Mouse (Mus musculus) hematopoietic multipotent progenitor cell, adult 10-12 weeks (in vitro differentiated cells): ENCODE results near the gene Gpc2. TPM values are rescaled to one million over a fixed set of nuclear protein-coding genes. Genes with fewer than 3 reads are reported as not detected.

Experiments used
- polyA plus RNA-seq: library from polyadenylated mRNA; stranded (reverse); fragments of >175 nt; gene quantifications from 2 replicates; pipeline ENCODE4 v1.2.3, GENCODE M21; 2012; ENCODE audit warnings: low replicate concordance

Gpc2 gene
- 2.5 and 2.7 TPM in 2 replicates for polyA plus RNA-seq

DNA sequence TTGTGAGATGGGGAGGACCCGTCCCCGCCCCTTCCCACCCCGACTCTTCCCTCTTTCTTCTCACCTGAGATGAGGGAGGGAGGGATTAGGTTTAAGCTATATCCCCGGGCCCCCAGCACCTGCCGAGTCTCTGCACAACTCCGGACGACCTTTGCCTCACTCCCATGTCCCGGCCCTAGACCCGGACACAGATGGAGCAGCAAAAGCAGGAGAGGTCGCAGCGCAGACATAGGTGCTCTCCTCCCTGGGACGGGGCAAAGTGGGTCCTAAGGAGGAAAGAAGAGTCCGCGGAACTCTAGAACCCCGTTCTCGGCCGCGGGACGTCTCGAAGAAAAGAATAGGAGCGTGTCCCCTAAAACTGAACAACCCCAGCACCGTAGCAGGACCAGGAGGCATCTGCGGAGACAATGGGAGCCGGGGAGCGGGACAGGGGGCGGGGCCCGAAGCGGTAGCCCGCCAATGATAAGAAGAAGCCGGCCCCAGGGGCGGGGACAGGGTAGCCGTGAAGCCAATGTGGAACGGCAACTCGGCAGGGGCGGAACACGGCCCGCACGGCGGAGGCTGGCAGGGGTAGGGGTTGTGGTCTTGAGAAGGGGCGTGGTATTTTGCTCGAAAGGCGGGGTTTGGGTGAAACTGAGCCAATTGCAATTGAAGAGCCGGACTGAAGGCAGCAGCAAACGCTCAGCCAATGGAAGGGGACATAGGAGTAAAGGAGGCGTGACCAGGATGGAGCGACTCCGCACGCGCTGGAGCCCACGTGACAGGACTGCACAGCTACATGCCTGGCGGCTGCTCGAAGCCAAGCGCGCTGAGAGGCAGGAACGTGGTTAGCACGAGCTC is at the start of gene Gpc2, which contains the start of the genes Gm43720 and Stag3:
TSS of gene Gpc2 (minus strand) at position 421 of the 840 bp plus-strand sequence.
TSS of gene Gm43720 (minus strand) at position 374 of the 840 bp plus-strand sequence.
TSS of gene Stag3 (plus strand) at position 656 of the 840 bp plus-strand sequence.

GRCm38 (mm10) chr5:138272409-138272923 is 7.3 kb downstream of the Gpc2 start, which contains the start of gene Gal3st4:
Gal3st4 (minus strand) TSS chr5:138272840.

DNA sequence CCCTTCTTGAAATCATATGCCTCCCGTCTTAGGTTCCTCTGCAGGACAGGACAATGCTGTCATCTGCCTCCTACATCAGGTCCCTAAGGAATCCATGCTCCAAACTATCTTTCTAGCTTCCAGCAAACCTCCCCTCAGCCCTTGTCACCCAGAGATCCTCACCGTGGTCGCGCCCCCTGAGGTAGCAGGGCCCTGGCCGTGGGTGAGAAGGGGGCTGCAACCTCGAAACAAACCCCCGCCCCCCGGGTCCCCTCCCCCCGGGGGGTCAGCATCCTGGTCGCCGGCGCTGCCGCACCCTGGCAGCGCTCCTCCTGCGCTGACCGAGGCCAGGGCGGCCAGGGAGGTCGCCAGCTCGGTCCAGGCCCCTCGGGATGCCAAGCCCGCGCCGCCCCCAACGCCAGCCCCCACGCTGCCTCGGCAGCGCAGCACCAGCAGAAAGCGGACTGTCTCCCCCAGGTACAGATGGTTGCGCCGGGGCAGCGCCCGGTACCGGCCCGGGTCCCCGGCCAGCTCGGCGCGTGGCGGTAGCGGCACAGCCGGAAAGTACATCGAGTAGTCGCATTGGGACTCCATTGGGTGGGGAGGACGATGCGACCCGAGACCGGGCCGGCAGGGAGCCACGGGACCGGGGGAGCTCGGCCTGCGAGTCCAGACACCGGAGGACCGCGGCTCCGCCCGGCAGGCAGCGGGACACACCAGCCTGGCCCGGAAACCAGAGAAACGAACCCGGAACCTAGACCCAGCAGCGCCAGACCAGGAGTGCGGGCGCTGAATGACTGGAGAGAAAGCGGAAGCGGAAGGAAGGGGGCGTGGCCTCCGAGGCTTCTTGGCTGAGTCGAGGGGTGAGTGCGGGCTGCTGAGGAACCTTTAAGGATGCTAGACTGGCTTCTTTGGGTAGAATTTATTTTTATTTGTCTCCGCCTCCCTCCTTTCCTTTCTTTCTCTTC is 16.3 kb downstream of the Gpc2 start, which contains the start of gene BC037034:
TSS of gene BC037034 (minus strand) at position 774 of the 947 bp plus-strand sequence.

DNA sequence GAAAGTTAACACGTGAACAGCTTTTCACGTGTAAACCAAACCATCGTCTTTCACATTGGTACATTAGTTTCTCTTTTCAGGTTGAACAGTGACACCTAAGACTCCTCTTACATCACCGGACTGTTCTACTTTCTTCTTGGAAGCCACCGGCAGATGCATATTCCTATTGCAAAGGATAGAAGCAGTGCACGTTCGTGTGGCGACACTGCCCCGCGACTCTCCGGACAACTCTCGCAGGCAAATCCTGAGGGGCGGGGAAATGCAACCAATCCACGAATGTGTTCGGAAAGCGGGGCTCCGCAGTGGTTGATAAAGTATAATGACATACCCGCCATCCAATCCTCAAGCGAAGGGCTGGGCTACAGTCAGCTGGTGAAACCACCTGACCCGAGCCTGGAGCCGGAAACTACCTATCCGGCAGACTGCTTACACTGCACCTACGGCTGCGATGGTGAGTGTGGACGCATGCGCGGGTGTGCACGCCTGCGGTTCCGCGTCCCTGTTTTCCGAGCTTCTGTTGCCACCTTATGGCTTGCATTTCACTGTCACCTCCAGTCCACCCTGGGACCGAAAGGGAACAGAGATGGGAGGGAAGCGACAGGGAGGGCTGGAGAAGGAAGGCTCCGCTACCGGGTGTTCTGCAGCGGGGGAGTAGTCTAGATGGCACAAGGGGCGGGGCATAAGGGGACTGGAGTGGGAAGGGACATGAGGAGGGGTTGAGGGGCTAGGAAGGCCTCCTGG is 24.3 kb downstream of the Gpc2 start, which contains the start of gene Lamtor4:
TSS of gene Lamtor4 (plus strand) at position 130 of the 741 bp plus-strand sequence.

GRCm38 (mm10) chr5:138225700-138226099 is 54.1 kb downstream of the Gpc2 start, which contains the start of gene Nxpe5:
Nxpe5 (plus strand) TSS chr5:138225898.

Other genes starting within 250 kb of the Gpc2 start
- not detected in 2 replicates for gene Smok3c, start 226.8 kb downstream of the Gpc2 start, polyA plus RNA-seq
- gene Zkscan1, start 194.9 kb downstream of the Gpc2 start, polyA plus RNA-seq: 0.78 and 1.9 TPM in 2 replicates
- 0.54 and 2.8 TPM in 2 replicates for gene Zscan21, start 163.1 kb downstream of the Gpc2 start, polyA plus RNA-seq
- 0.34 and 0.71 TPM in 2 replicates for gene Zfp113, start 124.3 kb downstream of the Gpc2 start, polyA plus RNA-seq
- 45.0 and 53.1 TPM in 2 replicates for gene Cops6, start 118.9 kb downstream of the Gpc2 start, polyA plus RNA-seq
- gene Ap4m1, start 108.0 kb downstream of the Gpc2 start, polyA plus RNA-seq: 7.5 and 19.0 TPM in 2 replicates
- 5.9 and 28.7 TPM in 2 replicates for gene Mcm7, start 107.6 kb downstream of the Gpc2 start, polyA plus RNA-seq
- 13.1 and 29.5 TPM in 2 replicates for gene Taf6, start 92.6 kb downstream of the Gpc2 start, polyA plus RNA-seq
- 1.4 and 2.7 TPM in 2 replicates for gene Cnpy4, start 92.5 kb downstream of the Gpc2 start, polyA plus RNA-seq
- 2.1 and 5.4 TPM in 2 replicates for gene Mblac1, start 85.7 kb downstream of the Gpc2 start, polyA plus RNA-seq
- gene Nxpe5, start 54.1 kb downstream of the Gpc2 start, polyA plus RNA-seq: 1.6 and 1.8 TPM in 2 replicates
- 87.3 and 121 TPM in 2 replicates for gene Lamtor4, start 24.5 kb downstream of the Gpc2 start, polyA plus RNA-seq
- gene BC037034, start 16.0 kb downstream of the Gpc2 start, polyA plus RNA-seq: 198 and 365 TPM in 2 replicates
- not detected in 2 replicates for gene Gal3st4, start 7.2 kb downstream of the Gpc2 start, polyA plus RNA-seq
- not detected in 2 replicates for gene Gm43720, start within 50 bp of the Gpc2 start, polyA plus RNA-seq
- gene Stag3, start 235 bp upstream of the Gpc2 start, polyA plus RNA-seq: 2.1 and 9.1 TPM in 2 replicates
- gene Pvrig, start 62.0 kb upstream of the Gpc2 start, polyA plus RNA-seq: 0.81 and 2.3 TPM in 2 replicates
- gene Zfp157, start 161.5 kb upstream of the Gpc2 start, polyA plus RNA-seq: 0.62 and 2.5 TPM in 2 replicates